Mouse (Mus musculus): Measurements from ENCODE around the gene Nudt13. TPM values are rescaled to one million over a fixed set of nuclear protein-coding genes. Genes with fewer than 3 reads are reported as not detected.

Nudt13 gene
- polyA plus RNA-seq, 2 experiments: 2.6 to 6.1 TPM

GRCm38 (mm10) chr14:20347991-20348541 is 53.6 kb downstream of the Nudt13 start, which contains the start of the genes Ecd and Fam149b:
Gene Ecd (minus strand): TSS chr14:20348121.
Gene Fam149b (plus strand): TSS chr14:20348162.
- Histone ChIP-seq H3K4me2 (ENCODE audit: low read depth) (peak within 1 kb of the TSS; percentile 90), H3K4me1 (replicated peaks; ENCODE audit: control insufficient read depth in 2 of 2, insufficient read depth in 2 of 2, low read length in 1 of 2) (peaks cover 13% of the 10 kb centered on the region in 2 experiments), H3K36me3 (replicated peaks; ENCODE audit: control insufficient read depth, insufficient read depth, low read depth) (no peaks in the 10 kb centered on the region; the same call in 1 of the 2 replicates), H3K27me3 (ENCODE audit: control insufficient read depth, insufficient read depth, low read length) (no peaks in the 10 kb centered on the region), H3K4me3 (ENCODE audit: insufficient read depth in 1 of 2, low read depth in 2 of 2, low read length in 2 of 2) (peak within 1 kb of the TSS; percentile 83 to 96), H3K27ac (peak within 1 kb of the TSS; percentile 85), H3K9me3 (ENCODE audit: control insufficient read depth, low read length) (no peaks in the 10 kb centered on the region), H3K9ac (replicated peaks) (peak within 1 kb of the TSS; percentile 86)
- ATAC-seq (ENCODE audit: insufficient read depth) (peak; percentile 98), DNase-seq (ENCODE audit: low read depth in 3 of 3, low spot score in 3 of 3) (peak; percentile 95 to 97 (median 96))
- TF ChIP-seq CTCF (IDR thresholded peaks at IDR 0.05; ENCODE audit: low read depth) (peak; percentile 72), EP300 (IDR thresholded peaks at IDR 0.05; ENCODE audit: low read depth) (no peak)
- WGBS (ENCODE audit: insufficient replicate concordance): under 1% methylated on average over 42 of the region's 42 CpGs

GRCm38 (mm10) chr14:20363230-20363629 is 68.7 kb downstream of the Nudt13 start:
- Histone ChIP-seq H3K9me3 (ENCODE audit: control insufficient read depth, low read length) (no peaks in the 10 kb centered on the region), H3K9ac (replicated peaks) (no peak overlapping the region), H3K4me3 (ENCODE audit: insufficient read depth in 1 of 2, low read depth in 2 of 2, low read length in 2 of 2) (no peak overlapping the region), H3K36me3 (replicated peaks; ENCODE audit: control insufficient read depth, insufficient read depth, low read depth) (no peaks in the 10 kb centered on the region), H3K27me3 (ENCODE audit: control insufficient read depth, insufficient read depth, low read length) (no peaks in the 10 kb centered on the region), H3K4me2 (ENCODE audit: low read depth) (no peak overlapping the region), H3K4me1 (replicated peaks; ENCODE audit: control insufficient read depth in 2 of 2, insufficient read depth in 2 of 2, low read length in 1 of 2) (no peaks in the 10 kb centered on the region), H3K27ac (no peak overlapping the region)
- 79% methylated on average over 4 of the region's 4 CpGs for WGBS (ENCODE audit: insufficient replicate concordance)
- no peak for DNase-seq (ENCODE audit: low read depth in 3 of 3, low spot score in 3 of 3)
- TF ChIP-seq EP300 (IDR thresholded peaks at IDR 0.05; ENCODE audit: low read depth) (no peak), CTCF (IDR thresholded peaks at IDR 0.05; ENCODE audit: low read depth) (no peak)
- no peak for ATAC-seq (ENCODE audit: insufficient read depth)

Other genes starting within 250 kb of the Nudt13 start
- gene Saysd1, start 156.2 kb upstream of the Nudt13 start, polyA plus RNA-seq (2012; rRNA removed): 1.5 and 1.9 TPM in 2 replicates
- 3.8 and 4.1 TPM in 2 replicates for gene Saysd1, start 156.2 kb upstream of the Nudt13 start, polyA plus RNA-seq (2014; fragmentation: Nextera tagmentation; extraction: Ambion mirVana)
- 3.1 and 3.2 TPM in 2 replicates for gene Kcnk5, start 112.9 kb upstream of the Nudt13 start, polyA plus RNA-seq (2012; rRNA removed)
- gene Kcnk5, start 112.9 kb upstream of the Nudt13 start, polyA plus RNA-seq (2014; fragmentation: Nextera tagmentation; extraction: Ambion mirVana): 3.6 and 4.1 TPM in 2 replicates
- gene Kcnk16, start 25.5 kb upstream of the Nudt13 start, polyA plus RNA-seq (2012; rRNA removed): 5.4 and 8.5 TPM in 2 replicates
- gene Kcnk16, start 25.5 kb upstream of the Nudt13 start, polyA plus RNA-seq (2014; fragmentation: Nextera tagmentation; extraction: Ambion mirVana): 8.8 and 10.5 TPM in 2 replicates
- 12.4 and 15.6 TPM in 2 replicates for gene Ecd, start 53.4 kb downstream of the Nudt13 start, polyA plus RNA-seq (2012; rRNA removed)
- 25.8 and 28.9 TPM in 2 replicates for gene Ecd, start 53.4 kb downstream of the Nudt13 start, polyA plus RNA-seq (2014; fragmentation: Nextera tagmentation; extraction: Ambion mirVana)
- 6.6 and 7.4 TPM in 2 replicates for gene Fam149b, start 53.5 kb downstream of the Nudt13 start, polyA plus RNA-seq (2012; rRNA removed)
- 6.8 and 8.2 TPM in 2 replicates for gene Fam149b, start 53.5 kb downstream of the Nudt13 start, polyA plus RNA-seq (2014; fragmentation: Nextera tagmentation; extraction: Ambion mirVana)
- gene Dnajc9, start 94.2 kb downstream of the Nudt13 start, polyA plus RNA-seq (2012; rRNA removed): 30.0 and 76.3 TPM in 2 replicates
- gene Dnajc9, start 94.2 kb downstream of the Nudt13 start, polyA plus RNA-seq (2014; fragmentation: Nextera tagmentation; extraction: Ambion mirVana): 94.5 and 103 TPM in 2 replicates
- 19.0 and 22.9 TPM in 2 replicates for gene Mrps16, start 98.9 kb downstream of the Nudt13 start, polyA plus RNA-seq (2012; rRNA removed)
- 58.1 and 61.0 TPM in 2 replicates for gene Mrps16, start 98.9 kb downstream of the Nudt13 start, polyA plus RNA-seq (2014; fragmentation: Nextera tagmentation; extraction: Ambion mirVana)
- gene Cfap70, start 157.5 kb downstream of the Nudt13 start, polyA plus RNA-seq (2012; rRNA removed): 0.01 and 0.03 TPM in 2 replicates
- gene Cfap70, start 157.5 kb downstream of the Nudt13 start, polyA plus RNA-seq (2014; fragmentation: Nextera tagmentation; extraction: Ambion mirVana): 0.08 and 0.28 TPM in 2 replicates
- gene Anxa7, start 185.4 kb downstream of the Nudt13 start, polyA plus RNA-seq (2012; rRNA removed): 28.7 and 36.6 TPM in 2 replicates
- 41.6 and 43.6 TPM in 2 replicates for gene Anxa7, start 185.4 kb downstream of the Nudt13 start, polyA plus RNA-seq (2014; fragmentation: Nextera tagmentation; extraction: Ambion mirVana)
- gene Mss51, start 202.2 kb downstream of the Nudt13 start, polyA plus RNA-seq (2012; rRNA removed): 1.1 and 1.6 TPM in 2 replicates
- 0.29 and 0.67 TPM in 2 replicates for gene Mss51, start 202.2 kb downstream of the Nudt13 start, polyA plus RNA-seq (2014; fragmentation: Nextera tagmentation; extraction: Ambion mirVana)

Measured in liver, embryonic 14.5 days (tissue).